ENCODE assay signal across 15 mouse cellular contexts in genomic region chr6:114854368-114854767, GRCm38 (mm10).
DNase-seq lines count a peak whose midpoint lies in the region; ATAC-seq and TF ChIP-seq lines count a peak whose summit lies in the region.
"Had no signal": no experiment of that assay in that cellular context is flagged by ENCODE, and none has a peak within 500 bp of the region (broad histone marks: within the 10 kb centered on the region; RNA-seq: fewer than 3 reads in every experiment).

No protein-coding gene starts in this region.

- no peak overlapping the region for H3K9ac ChIP-seq in hindbrain, embryonic 11.5 days (ENCODE audit: low read depth, low read length)
- H3K9ac ChIP-seq in hindbrain, postnatal 0 days (replicated peaks; ENCODE audit: low read length) = no peak overlapping the region
- H3K9ac ChIP-seq in midbrain, embryonic 16.5 days (ENCODE audit: low read depth, low read length) = no peak overlapping the region
- H3K9ac ChIP-seq in midbrain, embryonic 15.5 days = no peak overlapping the region
- no peak overlapping the region; the same call in 1 of the 2 replicates for H3K9ac ChIP-seq in embryonic facial prominence, embryonic 13.5 days
- H3K9ac ChIP-seq in neural tube, embryonic 14.5 days (replicated peaks; ENCODE audit: low read depth, low read length) = no peak overlapping the region
- H3K9ac ChIP-seq: liver, embryonic 13.5 days had no signal

- H3K4me1 ChIP-seq in hindbrain, embryonic 11.5 days (replicated peaks; ENCODE audit: control insufficient read depth, insufficient read depth, low read length) = 0 out of 2 replicates have a peak, but pooled peaks cover 2% of the 10 kb centered on the region
- peaks cover 11% of the 10 kb centered on the region for H3K4me1 ChIP-seq in hindbrain, postnatal 0 days (ENCODE audit: insufficient read depth, low read length)
- peaks cover 31% of the 10 kb centered on the region for H3K4me1 ChIP-seq in midbrain, embryonic 16.5 days (ENCODE audit: control insufficient read depth, insufficient read depth, low read length)
- H3K4me1 ChIP-seq in midbrain, embryonic 15.5 days = peaks cover 34% of the 10 kb centered on the region
- peaks cover 75% of the 10 kb centered on the region for H3K4me1 ChIP-seq in embryonic facial prominence, embryonic 13.5 days
- H3K4me1 ChIP-seq in neural tube, embryonic 14.5 days (ENCODE audit: control insufficient read depth, insufficient read depth, low read length) = peaks cover 19% of the 10 kb centered on the region

- no peak overlapping the region for H3K4me3 ChIP-seq in hindbrain, embryonic 11.5 days (ENCODE audit: low read depth, low read length)
- H3K4me3 ChIP-seq in hindbrain, postnatal 0 days (ENCODE audit: low read length) = no peak overlapping the region
- H3K4me3 ChIP-seq in midbrain, embryonic 16.5 days (ENCODE audit: low read depth, low read length) = no peak overlapping the region
- H3K4me3 ChIP-seq in midbrain, embryonic 15.5 days = no peak overlapping the region
- no peak overlapping the region for H3K4me3 ChIP-seq in embryonic facial prominence, embryonic 13.5 days
- no peak overlapping the region for H3K4me3 ChIP-seq in neural tube, embryonic 14.5 days (ENCODE audit: low read depth, low read length)
- H3K4me3 ChIP-seq: erythroblast, embryonic 14.5 days; liver, embryonic 13.5 days; midbrain, embryonic 10.5 days had no signal

- no peaks in the 10 kb centered on the region for H3K36me3 ChIP-seq in hindbrain, embryonic 11.5 days (ENCODE audit: control insufficient read depth, insufficient read depth, low read length)
- H3K36me3 ChIP-seq in hindbrain, postnatal 0 days (ENCODE audit: insufficient read depth, low read length) = no peaks in the 10 kb centered on the region
- H3K36me3 ChIP-seq in midbrain, embryonic 16.5 days (ENCODE audit: control insufficient read depth, insufficient read depth, low read length) = no peaks in the 10 kb centered on the region
- no peaks in the 10 kb centered on the region for H3K36me3 ChIP-seq in midbrain, embryonic 15.5 days (replicated peaks)
- H3K36me3 ChIP-seq in embryonic facial prominence, embryonic 13.5 days = peaks cover 18% of the 10 kb centered on the region
- no peaks in the 10 kb centered on the region for H3K36me3 ChIP-seq in neural tube, embryonic 14.5 days (ENCODE audit: control insufficient read depth, insufficient read depth, low read length)

- no peaks in the 10 kb centered on the region for H3K27me3 ChIP-seq in hindbrain, embryonic 11.5 days (ENCODE audit: control insufficient read depth, insufficient read depth, low read length)
- H3K27me3 ChIP-seq in hindbrain, postnatal 0 days (ENCODE audit: insufficient read depth, low read length) = no peaks in the 10 kb centered on the region
- no peaks in the 10 kb centered on the region for H3K27me3 ChIP-seq in midbrain, embryonic 16.5 days (ENCODE audit: control insufficient read depth, insufficient read depth, low read depth, low read length)
- H3K27me3 ChIP-seq in midbrain, embryonic 15.5 days (replicated peaks) = no peaks in the 10 kb centered on the region
- no peaks in the 10 kb centered on the region for H3K27me3 ChIP-seq in embryonic facial prominence, embryonic 13.5 days
- no peaks in the 10 kb centered on the region for H3K27me3 ChIP-seq in neural tube, embryonic 14.5 days (ENCODE audit: control insufficient read depth, insufficient read depth, low read length)
- H3K27me3 ChIP-seq: liver, embryonic 13.5 days had no signal

- no peaks in the 10 kb centered on the region for H3K9me3 ChIP-seq in hindbrain, embryonic 11.5 days (ENCODE audit: control insufficient read depth, low read length)
- H3K9me3 ChIP-seq in hindbrain, postnatal 0 days (ENCODE audit: low read length) = no peaks in the 10 kb centered on the region
- no peaks in the 10 kb centered on the region for H3K9me3 ChIP-seq in midbrain, embryonic 16.5 days (replicated peaks; ENCODE audit: control insufficient read depth, low read length, poor library complexity, severe bottlenecking)
- no peaks in the 10 kb centered on the region for H3K9me3 ChIP-seq in midbrain, embryonic 15.5 days
- no peaks in the 10 kb centered on the region for H3K9me3 ChIP-seq in embryonic facial prominence, embryonic 13.5 days
- H3K9me3 ChIP-seq in neural tube, embryonic 14.5 days (ENCODE audit: control insufficient read depth, low read length) = no peaks in the 10 kb centered on the region
- H3K9me3 ChIP-seq: liver, embryonic 13.5 days; midbrain, embryonic 10.5 days had no signal

- no peak for TF ChIP-seq CTCF in hindbrain, postnatal 0 days (IDR thresholded peaks at IDR 0.05; ENCODE audit: low read depth)

- 0 out of 2 replicates have a peak, but pooled peaks have one; percentile 17 for ATAC-seq in hindbrain, embryonic 11.5 days (ENCODE audit: low FRiP score)
- ATAC-seq in hindbrain, postnatal 0 days = no peak
- ATAC-seq in midbrain, embryonic 16.5 days = 0 out of 2 replicates have a peak, but pooled peaks have one; percentile 18
- ATAC-seq in midbrain, embryonic 15.5 days (replicated peaks) = no peak
- ATAC-seq in embryonic facial prominence, embryonic 13.5 days (ENCODE audit: insufficient number of reproducible peaks, insufficient read depth, low FRiP score, low TSS enrichment, low read depth) = no peak
- ATAC-seq in neural tube, embryonic 14.5 days (ENCODE audit: low read depth) = peak; percentile 29; the same call in 1 of the 2 replicates
- ATAC-seq: inflammation-experienced regulatory T-cells, adult 6 months had no signal

- DNase-seq in hindbrain, embryonic 11.5 days (ENCODE audit: low spot score) = no peak
- no peak for DNase-seq in hindbrain, postnatal 0 days (ENCODE audit: low spot score)
- DNase-seq in gastrocnemius, adult 18-20 months (ENCODE audit: low spot score) = no peak
- no peak for DNase-seq in spleen, postnatal 36 days (ENCODE audit: low spot score in 2 of 2)
- DNase-seq: gastrocnemius, postnatal 25 days; layer of hippocampus, postnatal 36 days; liver, embryonic 13.5 days; thymus, postnatal 4 days had no signal

- no peak overlapping the region for H3K4me2 ChIP-seq in hindbrain, embryonic 11.5 days (replicated peaks; ENCODE audit: low read depth, low read length)
- no peak overlapping the region for H3K4me2 ChIP-seq in hindbrain, postnatal 0 days (ENCODE audit: low read depth, low read length)
- H3K4me2 ChIP-seq in midbrain, embryonic 16.5 days (ENCODE audit: low read length) = no peak overlapping the region
- no peak overlapping the region for H3K4me2 ChIP-seq in midbrain, embryonic 15.5 days
- no peak overlapping the region for H3K4me2 ChIP-seq in embryonic facial prominence, embryonic 13.5 days
- H3K4me2 ChIP-seq in neural tube, embryonic 14.5 days (ENCODE audit: low read depth, low read length) = no peak overlapping the region
- H3K4me2 ChIP-seq: liver, embryonic 13.5 days had no signal

- 40% methylated on average over 2 of the region's 2 CpGs for WGBS in hindbrain, embryonic 11.5 days
- WGBS in hindbrain, postnatal 0 days = 52% methylated on average over 2 of the region's 2 CpGs
- WGBS in midbrain, embryonic 16.5 days = 49% methylated on average over 2 of the region's 2 CpGs
- WGBS in midbrain, embryonic 15.5 days = 68% methylated on average over 2 of the region's 2 CpGs
- WGBS in embryonic facial prominence, embryonic 13.5 days = 29% methylated on average over 2 of the region's 2 CpGs
- 50% methylated on average over 2 of the region's 2 CpGs for WGBS in neural tube, embryonic 14.5 days

- no peak overlapping the region for H3K27ac ChIP-seq in hindbrain, embryonic 11.5 days (ENCODE audit: low read depth, low read length)
- no peak overlapping the region for H3K27ac ChIP-seq in hindbrain, postnatal 0 days
- H3K27ac ChIP-seq in midbrain, embryonic 16.5 days (ENCODE audit: low read length) = peak overlapping the region; percentile 29; the same call in 1 of the 2 replicates
- no peak overlapping the region for H3K27ac ChIP-seq in midbrain, embryonic 15.5 days
- 0 out of 2 replicates have a peak overlapping the region, but pooled peaks have one; percentile 73 for H3K27ac ChIP-seq in embryonic facial prominence, embryonic 13.5 days
- H3K27ac ChIP-seq in neural tube, embryonic 14.5 days (ENCODE audit: low read depth, low read length) = no peak overlapping the region
- H3K27ac ChIP-seq: liver, embryonic 13.5 days had no signal

Comparison
In these comparisons a context has a peak if more than half of its experiments do, and no peak if none do; other contexts are left out.
1. ATAC-seq: peak in hindbrain, embryonic 11.5 days (single experiment), midbrain, embryonic 16.5 days (single experiment) and neural tube, embryonic 14.5 days (single experiment); none in hindbrain, postnatal 0 days (single experiment), midbrain, embryonic 15.5 days (single experiment) and embryonic facial prominence, embryonic 13.5 days (single experiment).
2. H3K27ac ChIP-seq: peak in midbrain, embryonic 16.5 days (single experiment) and embryonic facial prominence, embryonic 13.5 days (single experiment); none in hindbrain, embryonic 11.5 days (single experiment), hindbrain, postnatal 0 days (single experiment), midbrain, embryonic 15.5 days (single experiment) and neural tube, embryonic 14.5 days (single experiment).